Mouse (Mus musculus) small intestine, adult 2 months (tissue): ENCODE measurements around the gene Asah2. TPM values are rescaled to one million over a fixed set of nuclear protein-coding genes. Genes with fewer than 3 reads are reported as not detected.
A peak's percentile ranks its signal among the peaks of the same experiment; 100 is the strongest.

Experiments
- H3K27ac ChIP-seq: fragments of 200-500 bp; 2 replicates; pipeline ENCODE4 v1.5.1; 2012; ENCODE audit warnings: low read depth, low read length, control low read depth, inconsistent platforms; ENCODE audit not compliant: insufficient read depth
- H3K27me3 ChIP-seq: fragments of 200-500 bp; 2 replicates; pipeline ENCODE4 v1.6.1; 2012; ENCODE audit warnings: mild to moderate bottlenecking, moderate library complexity, low read length, inconsistent platforms; ENCODE audit not compliant: control insufficient read depth, insufficient read depth
- H3K36me3 ChIP-seq: fragments of 200-500 bp; 2 replicates; pipeline ENCODE4 v1.6.1; 2012; ENCODE audit warnings: mild to moderate bottlenecking, low read length, control low read depth, inconsistent platforms; ENCODE audit not compliant: control insufficient read depth, insufficient read depth
- H3K4me1 ChIP-seq: fragments of 200-500 bp; 2 replicates; pipeline ENCODE4 v1.6.1; 2012; ENCODE audit warnings: low read length, inconsistent platforms, mixed read lengths; ENCODE audit not compliant: control insufficient read depth, insufficient read depth, insufficient read length
- H3K4me3 ChIP-seq: fragments of 200-500 bp; 2 replicates; pipeline ENCODE4 v1.5.1; 2012; ENCODE audit warnings: low read depth, mild to moderate bottlenecking, control low read depth, inconsistent platforms, low read length, moderate library complexity
- CTCF ChIP-seq: fragments of 200-500 bp; IDR thresholded peaks from 2 replicates; pipeline ENCODE4 v1.5.1; 2012; ENCODE audit warnings: low read depth, mild to moderate bottlenecking, control low read depth, inconsistent platforms, low read length, moderate library complexity, mixed read lengths; ENCODE audit not compliant: insufficient replicate concordance, insufficient read length; ENCODE audit errors: extremely low read depth
- POLR2A ChIP-seq: fragments of 200-500 bp; IDR thresholded peaks from 2 replicates; pipeline ENCODE4 v1.6.1; 2012; ENCODE audit warnings: low read depth, mild to moderate bottlenecking, control low read depth, inconsistent platforms, low read length, moderate library complexity
- WGBS: fragments of 180-500 bp; shearing (Covaris S2); methylation state at CpG from one replicate; pipeline ENCODE4 v1.1.7; 2018; 5-methylcytosine and 5-hydroxymethylcytosine counted together
- polyA plus RNA-seq: library from polyadenylated mRNA; depleted of rRNA; stranded (reverse); fragments of >200 nt; gene quantifications from 2 replicates; pipeline ENCODE4 v1.2.3, GENCODE M21; 2012

The Asah2 gene
- polyA plus RNA-seq, 1 experiment, result 217 TPM

GRCm38 (mm10) chr19:32067669-32068068 is 40.3 kb downstream of the Asah2 start:
- H3K4me1 ChIP-seq, result peaks cover 13% of the 10 kb centered on the region
- 73% methylated on average over 4 of the region's 4 CpGs for WGBS
- H3K27me3 ChIP-seq, result no peaks in the 10 kb centered on the region
- H3K27ac ChIP-seq, result no peak overlapping the region
- TF ChIP-seq CTCF (no peak), POLR2A (no peak)
- no peaks in the 10 kb centered on the region for H3K36me3 ChIP-seq
- no peak overlapping the region for H3K4me3 ChIP-seq

GRCm38 (mm10) chr19:32061294-32061693 is 46.7 kb downstream of the Asah2 start:
- no peak for TF ChIP-seq CTCF
- TF ChIP-seq POLR2A, result no peak
- Histone ChIP-seq H3K4me3 (no peak overlapping the region), H3K36me3 (peaks cover 12% of the 10 kb centered on the region), H3K27me3 (no peaks in the 10 kb centered on the region), H3K4me1 (peaks cover 10% of the 10 kb centered on the region), H3K27ac (peak overlapping the region; percentile 93)
- WGBS, result 40% methylated on average over 1 of the region's 1 CpGs

- Histone ChIP-seq H3K36me3 (peaks cover 42% of the 10 kb centered on the region), H3K27ac (no peak overlapping the region), H3K27me3 (no peaks in the 10 kb centered on the region), H3K4me3 (no peak overlapping the region), H3K4me1 (0 out of 2 replicates have a peak, but pooled peaks cover 3% of the 10 kb centered on the region)
- WGBS, result 92% methylated on average over 1 of the region's 1 CpGs
- TF ChIP-seq POLR2A, result no peak
- no peak for TF ChIP-seq CTCF
Measured at GRCm38 (mm10) chr19:32056252-32056651, 51.8 kb downstream of the Asah2 start.

- no peak for TF ChIP-seq POLR2A
- no peak for TF ChIP-seq CTCF
- Histone ChIP-seq H3K4me1 (0 out of 2 replicates have a peak, but pooled peaks cover 3% of the 10 kb centered on the region), H3K4me3 (no peak overlapping the region), H3K27me3 (no peaks in the 10 kb centered on the region), H3K36me3 (peaks cover 43% of the 10 kb centered on the region), H3K27ac (0 out of 2 replicates have a peak overlapping the region, but pooled peaks have one; percentile 18)
- WGBS, result 35% methylated on average over 1 of the region's 1 CpGs
Measured at GRCm38 (mm10) chr19:32055725-32056124, 52.3 kb downstream of the Asah2 start.

GRCm38 (mm10) chr19:32051251-32051650 is 56.8 kb downstream of the Asah2 start:
- TF ChIP-seq POLR2A (no peak), CTCF (no peak)
- Histone ChIP-seq H3K4me1 (0 out of 2 replicates have a peak, but pooled peaks cover 3% of the 10 kb centered on the region), H3K27me3 (no peaks in the 10 kb centered on the region), H3K36me3 (peaks cover 62% of the 10 kb centered on the region), H3K27ac (no peak overlapping the region), H3K4me3 (no peak overlapping the region)
- 94% methylated on average over 2 of the region's 2 CpGs for WGBS

- Histone ChIP-seq H3K4me1 (peaks cover 2% of the 10 kb centered on the region; the same call in 1 of the 2 replicates), H3K4me3 (no peak overlapping the region), H3K27ac (peak overlapping the region; percentile 78; the same call in 1 of the 2 replicates), H3K27me3 (no peaks in the 10 kb centered on the region), H3K36me3 (peaks cover 17% of the 10 kb centered on the region)
- WGBS, result 63% methylated on average over 4 of the region's 4 CpGs
- TF ChIP-seq CTCF (no peak), POLR2A (no peak)
Measured at GRCm38 (mm10) chr19:32032881-32033280, 75.1 kb downstream of the Asah2 start.

- WGBS, result 2% methylated on average over 1 of the region's 1 CpGs
- TF ChIP-seq CTCF, result no peak
- no peak for TF ChIP-seq POLR2A
- H3K4me1 ChIP-seq, result peaks cover 2% of the 10 kb centered on the region; the same call in 1 of the 2 replicates
- no peak overlapping the region for H3K27ac ChIP-seq
- H3K4me3 ChIP-seq, result no peak overlapping the region
- peaks cover 25% of the 10 kb centered on the region for H3K36me3 ChIP-seq
- H3K27me3 ChIP-seq, result no peaks in the 10 kb centered on the region
Measured at GRCm38 (mm10) chr19:32030430-32030829, 77.6 kb downstream of the Asah2 start.
